ENCODE assay signal across 26 mouse cellular contexts in the genomic region with DNA sequence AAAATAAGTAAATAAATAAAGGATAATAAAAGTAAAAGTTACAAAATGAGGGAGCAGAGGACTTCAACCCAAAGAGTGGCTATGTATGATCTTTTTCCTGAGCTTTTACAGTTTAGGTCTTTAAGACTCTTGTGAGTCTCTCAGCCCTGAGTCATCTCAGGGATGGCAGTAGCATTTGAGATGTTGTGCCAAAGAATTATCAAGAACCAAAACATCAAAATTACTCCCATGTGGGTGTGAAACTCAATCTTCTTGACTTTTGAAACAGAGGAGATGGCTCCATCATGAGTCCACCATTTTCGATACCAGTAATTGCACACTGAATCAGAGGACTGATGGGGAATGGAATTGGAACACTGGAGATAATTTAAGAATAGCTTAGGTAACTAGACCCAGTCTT.
"Had no signal": no experiment of that assay in that cellular context is flagged by ENCODE, and none has a peak within 500 bp of the region (broad histone marks: within the 10 kb centered on the region; RNA-seq: fewer than 3 reads in every experiment).

No protein-coding gene starts in this region.

- H3K4me2 ChIP-seq: embryonic facial prominence, embryonic 12.5 days; embryonic facial prominence, embryonic 13.5 days; embryonic facial prominence, embryonic 15.5 days; forebrain, embryonic 12.5 days; forebrain, embryonic 13.5 days; forebrain, embryonic 15.5 days had no signal

- H3K36me3 ChIP-seq: embryonic facial prominence, embryonic 10.5 days; embryonic facial prominence, embryonic 12.5 days; embryonic facial prominence, embryonic 13.5 days; embryonic facial prominence, embryonic 15.5 days; forebrain, embryonic 10.5 days; forebrain, embryonic 12.5 days; forebrain, embryonic 15.5 days had no signal

- H3K4me1 ChIP-seq: embryonic facial prominence, embryonic 10.5 days; embryonic facial prominence, embryonic 12.5 days; embryonic facial prominence, embryonic 13.5 days; embryonic facial prominence, embryonic 15.5 days; forebrain, embryonic 10.5 days; forebrain, embryonic 12.5 days; forebrain, embryonic 13.5 days; forebrain, embryonic 15.5 days had no signal

- H3K9me3 ChIP-seq: embryonic facial prominence, embryonic 10.5 days; embryonic facial prominence, embryonic 12.5 days; embryonic facial prominence, embryonic 13.5 days; embryonic facial prominence, embryonic 15.5 days; forebrain, embryonic 10.5 days; forebrain, embryonic 12.5 days; forebrain, embryonic 13.5 days; forebrain, embryonic 15.5 days had no signal

- ATAC-seq: forebrain, embryonic 13.5 days; forebrain, embryonic 14.5 days; forebrain, embryonic 15.5 days; forebrain, embryonic 16.5 days; forebrain, postnatal 0 days had no signal

- H3K27me3 ChIP-seq: embryonic facial prominence, embryonic 12.5 days; embryonic facial prominence, embryonic 15.5 days; forebrain, embryonic 12.5 days; forebrain, embryonic 13.5 days; forebrain, embryonic 15.5 days had no signal

- DNase-seq: cerebellum, adult 9-11 months; cerebellum, postnatal 10 days; cerebellum, postnatal 14 days; cerebellum, postnatal 25 days; cerebellum, postnatal 36 days; embryo, embryonic 11 days; forebrain, postnatal 0 days; gastrocnemius, adult 2 months; gastrocnemius, postnatal 10 days; gastrocnemius, postnatal 14 days; gastrocnemius, postnatal 25 days; gastrocnemius, postnatal 36 days; heart, adult 11 months; heart, adult 18-20 months; heart, adult 2 months had no signal

- H3K4me3 ChIP-seq: embryonic facial prominence, embryonic 10.5 days; embryonic facial prominence, embryonic 12.5 days; embryonic facial prominence, embryonic 13.5 days; embryonic facial prominence, embryonic 15.5 days; erythroblast, embryonic 14.5 days; forebrain, embryonic 10.5 days; forebrain, embryonic 12.5 days; forebrain, embryonic 13.5 days; forebrain, embryonic 15.5 days; gastrocnemius, adult 2 months; heart, adult 2 months had no signal

- H3K9ac ChIP-seq: embryonic facial prominence, embryonic 12.5 days; embryonic facial prominence, embryonic 13.5 days; embryonic facial prominence, embryonic 15.5 days; forebrain, embryonic 12.5 days; forebrain, embryonic 13.5 days; forebrain, embryonic 15.5 days; forebrain, postnatal 0 days had no signal

- H3K27ac ChIP-seq: embryonic facial prominence, embryonic 10.5 days; embryonic facial prominence, embryonic 12.5 days; embryonic facial prominence, embryonic 13.5 days; embryonic facial prominence, embryonic 15.5 days; forebrain, embryonic 10.5 days; forebrain, embryonic 12.5 days; forebrain, embryonic 13.5 days; forebrain, embryonic 15.5 days; gastrocnemius, adult 2 months; heart, adult 2 months had no signal
